Comparison of ENCODE assay signal across 8 mouse cellular contexts in the genomic region with DNA sequence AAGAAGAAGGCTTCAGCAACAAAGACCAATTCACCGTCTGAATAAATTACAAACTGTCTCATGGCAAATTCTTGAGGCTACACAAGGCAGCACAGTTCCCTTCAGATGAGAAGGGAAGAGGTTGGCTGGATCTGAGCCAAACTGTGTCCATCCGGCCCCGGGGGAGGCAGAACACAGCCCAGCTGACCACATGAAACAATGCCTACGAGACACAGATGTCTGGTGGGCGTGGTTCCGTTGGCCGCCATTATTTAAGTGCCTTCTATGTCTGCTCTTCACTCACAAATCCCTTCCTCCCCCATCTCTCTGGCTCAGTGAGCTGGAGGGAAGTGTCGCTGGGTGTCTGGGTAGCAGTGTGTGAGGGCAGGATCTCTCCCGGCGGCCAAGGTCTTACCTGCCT.
DNase-seq lines count a peak whose midpoint lies in the region; ATAC-seq lines count a peak whose summit lies in the region.

No protein-coding gene starts in this region.

- 84% methylated on average over 10 of the region's 10 CpGs for WGBS in heart, embryonic 12.5 days
- 40% methylated on average over 10 of the region's 10 CpGs for WGBS in neural tube, embryonic 13.5 days

- peak; percentile 97 for DNase-seq in heart, adult 11 months
- DNase-seq in kidney, postnatal 25 days: peak; percentile 65 to 77
- no peak for DNase-seq in urinary bladder, postnatal 10 days (ENCODE audit: low spot score)
- DNase-seq in layer of hippocampus, postnatal 10 days (ENCODE audit: low spot score in 2 of 2): no peak

- H3K27me3 ChIP-seq in heart, embryonic 12.5 days (replicated peaks): no peaks in the 10 kb centered on the region
- H3K27me3 ChIP-seq in neural tube, embryonic 13.5 days: no peaks in the 10 kb centered on the region

- 0 out of 2 replicates have a peak, but pooled peaks cover 6% of the 10 kb centered on the region for H3K9me3 ChIP-seq in heart, embryonic 12.5 days (replicated peaks)
- H3K9me3 ChIP-seq in neural tube, embryonic 13.5 days: no peaks in the 10 kb centered on the region

- ATAC-seq in heart, embryonic 12.5 days (ENCODE audit: insufficient number of reproducible peaks, low FRiP score): no peak
- peak; percentile 91 for ATAC-seq in CD4-positive, CD25-positive, alpha-beta regulatory T cell, adult 4 months
- ATAC-seq in granulocyte monocyte progenitor cell, adult 5-6 weeks (replicated peaks; ENCODE audit: poor library complexity, severe bottlenecking): peak; percentile 35
- peak; percentile 65 for ATAC-seq in neural tube, embryonic 13.5 days (ENCODE audit: low read depth)

- no peak overlapping the region for H3K4me2 ChIP-seq in heart, embryonic 12.5 days
- H3K4me2 ChIP-seq in neural tube, embryonic 13.5 days: no peak overlapping the region

- H3K27ac ChIP-seq in heart, embryonic 12.5 days (ENCODE audit: poor library complexity, severe bottlenecking): no peak overlapping the region
- peak overlapping the region; percentile 67 for H3K27ac ChIP-seq in neural tube, embryonic 13.5 days (replicated peaks)

- no peak overlapping the region for H3K4me3 ChIP-seq in heart, embryonic 12.5 days
- H3K4me3 ChIP-seq in neural tube, embryonic 13.5 days: no peak overlapping the region

- no peak overlapping the region for H3K9ac ChIP-seq in heart, embryonic 12.5 days
- no peak overlapping the region for H3K9ac ChIP-seq in neural tube, embryonic 13.5 days

- no peaks in the 10 kb centered on the region for H3K36me3 ChIP-seq in heart, embryonic 12.5 days
- H3K36me3 ChIP-seq in neural tube, embryonic 13.5 days: no peaks in the 10 kb centered on the region

- H3K4me1 ChIP-seq in heart, embryonic 12.5 days (replicated peaks): peaks cover 13% of the 10 kb centered on the region
- H3K4me1 ChIP-seq in neural tube, embryonic 13.5 days (replicated peaks): peaks cover 10% of the 10 kb centered on the region

Comparison
In these comparisons a context has a peak if more than half of its experiments do, and no peak if none do; other contexts are left out.
1. DNase-seq: peak in heart, adult 11 months (single experiment) and kidney, postnatal 25 days (2 of 2); none in urinary bladder, postnatal 10 days (single experiment) and layer of hippocampus, postnatal 10 days (0 of 2).